Mouse (Mus musculus): ENCODE measurements at regions not wholly inside any gene's neighbourhood (a gene's known extent, or its start where the extent isn't known, plus 50 kb on each side); places are given as distances from the start of the nearest gene placed in this dataset.

DNA sequence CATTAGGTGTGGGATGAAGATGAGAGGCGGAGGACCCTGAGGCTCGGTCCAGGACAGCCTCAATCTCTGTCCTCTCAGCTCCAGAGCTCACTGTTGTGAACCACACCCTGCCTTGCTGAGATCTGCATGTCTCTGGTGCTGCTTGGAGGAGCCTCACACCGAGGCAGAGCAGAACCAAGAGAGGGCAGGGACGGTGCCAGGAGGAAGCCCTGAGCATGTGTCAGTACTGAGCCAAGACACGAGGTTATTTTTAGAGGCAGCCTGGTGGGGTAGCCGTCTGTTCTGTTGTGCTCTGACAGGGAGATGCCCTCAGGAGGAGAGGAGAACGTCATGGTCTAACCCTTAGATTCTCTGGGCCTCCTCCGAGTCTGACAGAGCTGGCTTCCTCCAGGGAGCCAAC lies 50.3 kb upstream of the Tle3 start:
- no peak overlapping the region for H3K9ac ChIP-seq
- ATAC-seq (ENCODE audit: insufficient number of reproducible peaks, low FRiP score, low TSS enrichment, low read depth): no peak
- no peak overlapping the region for H3K4me3 ChIP-seq
- H3K36me3 ChIP-seq: no peaks in the 10 kb centered on the region
- H3K9me3 ChIP-seq: no peaks in the 10 kb centered on the region
- H3K4me2 ChIP-seq: no peak overlapping the region
- H3K27ac ChIP-seq: no peak overlapping the region
- 49% methylated on average over 8 of the region's 8 CpGs for WGBS
- H3K4me1 ChIP-seq: peaks cover 39% of the 10 kb centered on the region
- H3K27me3 ChIP-seq: peaks cover 23% of the 10 kb centered on the region

DNA sequence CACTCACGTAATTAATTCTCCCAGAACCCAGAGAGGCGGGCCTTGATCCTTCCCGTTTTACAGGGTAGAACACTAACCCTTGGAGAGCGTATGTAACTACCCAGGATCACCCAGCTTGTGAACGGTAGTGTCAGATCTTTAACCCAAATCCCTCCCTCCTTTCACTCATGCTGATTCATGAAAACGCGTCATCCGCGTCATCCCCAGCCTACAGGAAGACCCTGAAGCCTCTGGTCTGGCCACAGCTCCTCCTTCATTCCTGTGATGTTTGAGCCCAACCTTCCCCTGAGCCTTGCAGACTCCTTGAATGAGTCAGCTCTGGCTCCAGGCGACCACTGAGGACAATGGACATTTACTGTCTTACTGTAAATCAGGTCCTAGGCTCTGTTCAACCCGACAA lies 49.8 kb upstream of the Tle3 start:
- Histone ChIP-seq H3K4me2 (no peak overlapping the region), H3K4me3 (no peak overlapping the region), H3K4me1 (peaks cover 36% of the 10 kb centered on the region), H3K27ac (no peak overlapping the region), H3K36me3 (no peaks in the 10 kb centered on the region), H3K27me3 (peaks cover 23% of the 10 kb centered on the region), H3K9ac (no peak overlapping the region), H3K9me3 (no peaks in the 10 kb centered on the region)
- 58% methylated on average over 11 of the region's 11 CpGs for WGBS
- no peak for ATAC-seq (ENCODE audit: insufficient number of reproducible peaks, low FRiP score, low TSS enrichment, low read depth)
